Mouse (Mus musculus): ENCODE results near the gene Slc25a30.
"Not testable (repeated sequence)": the region's sequence is repeated elsewhere in the genome, so short reads cannot be mapped to it uniquely, and the experiment has no call there.

Slc25a30 gene

DNA sequence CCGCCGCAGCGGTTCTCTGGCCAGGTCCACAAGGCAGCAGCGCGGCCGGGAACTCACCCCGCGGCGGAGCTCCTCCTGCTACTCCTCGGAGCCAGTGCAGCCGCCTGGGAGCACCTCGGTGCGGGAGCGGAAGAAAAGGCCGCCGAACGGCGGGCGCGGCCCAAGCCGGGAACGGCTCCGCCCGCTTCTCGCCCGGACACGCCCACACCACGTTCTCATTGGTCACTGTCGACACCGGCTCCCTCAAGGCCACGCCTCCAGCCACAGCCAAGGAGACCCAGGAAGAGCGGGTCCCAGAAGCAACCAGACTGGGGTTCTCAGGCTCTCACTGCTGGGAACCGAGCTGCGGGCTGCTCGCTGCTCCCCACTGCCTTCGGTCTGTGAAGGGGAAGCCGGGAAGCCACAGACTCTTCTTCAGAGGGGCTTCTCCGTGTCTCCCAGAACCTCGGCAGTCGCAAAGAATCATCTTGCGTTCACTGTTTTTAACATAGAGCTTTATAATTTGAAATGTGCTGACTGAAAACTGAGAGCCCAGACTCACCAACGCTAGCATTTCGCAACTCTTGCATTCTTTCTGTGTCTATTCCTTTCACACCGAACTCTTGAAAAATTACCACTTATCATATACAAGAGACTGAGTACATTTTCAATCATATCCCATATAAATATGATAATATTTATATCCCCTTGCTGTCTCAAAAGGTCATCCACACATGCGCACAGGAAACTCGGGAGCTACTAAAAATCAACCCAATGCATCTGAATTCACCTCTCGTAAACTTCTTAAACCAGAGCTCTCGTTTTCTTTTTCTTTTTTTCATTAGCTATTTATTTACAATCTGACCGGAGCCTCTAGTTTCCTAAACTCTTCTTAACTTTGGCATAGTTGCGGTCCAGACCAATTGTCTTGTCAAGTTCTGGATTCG is at the start of gene Slc25a30:
Gene Slc25a30 (minus strand): TSS at position 170 of the 926 bp plus-strand sequence.
- in situ Hi-C loops (cut with MboI; ENCODE audit: low pct_unique_long_range_greater_than_20kb in 1 of 2, low sequenced_read_pairs in 2 of 2, unreplicated experiment in 1 of 2): no loop called here

GRCm38 (mm10) chr14:75836579-75836978 is 49.7 kb upstream of the Slc25a30 start:
- in situ Hi-C loops (cut with MboI; ENCODE audit: low pct_unique_long_range_greater_than_20kb in 1 of 2, low sequenced_read_pairs in 2 of 2, unreplicated experiment in 1 of 2): no loop called here

DNA sequence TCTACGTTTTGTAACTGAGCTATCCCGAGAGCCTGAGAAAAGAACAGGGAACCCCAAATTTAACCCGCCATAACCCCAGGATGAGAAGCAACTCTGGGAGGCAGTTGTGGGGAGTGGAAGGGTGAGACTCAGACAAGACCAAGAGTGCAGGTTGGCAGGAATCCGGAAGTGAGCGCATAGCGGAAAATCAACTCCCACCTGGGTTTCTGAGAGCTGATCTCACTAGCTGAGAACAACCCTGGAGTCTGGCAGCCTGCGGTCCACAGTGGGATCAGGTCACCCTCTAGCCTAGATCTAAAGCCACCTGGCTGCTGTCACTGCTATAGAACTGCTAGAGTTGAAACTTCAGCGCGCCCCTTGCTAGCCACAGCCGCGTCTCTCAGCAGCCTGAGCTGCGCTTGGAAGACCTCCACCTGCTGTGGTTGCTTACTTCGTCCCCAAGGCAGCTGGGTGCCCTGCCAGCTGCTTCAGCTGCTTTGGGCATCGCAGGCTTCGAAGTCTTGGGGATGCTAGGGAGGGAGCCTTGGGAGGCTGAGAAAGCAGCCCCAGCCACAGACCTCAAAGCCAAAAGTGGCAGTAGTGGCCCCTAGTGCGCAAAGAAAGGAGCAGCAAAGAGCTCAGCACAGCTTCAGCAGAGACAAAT is 48.0 kb upstream of the Slc25a30 start:
- in situ Hi-C loops (cut with MboI; ENCODE audit: low pct_unique_long_range_greater_than_20kb in 1 of 2, low sequenced_read_pairs in 2 of 2, unreplicated experiment in 1 of 2): no loop called here

GRCm38 (mm10) chr14:75834251-75834738 is 47.5 kb upstream of the Slc25a30 start:
- in situ Hi-C loops (cut with MboI; ENCODE audit: low pct_unique_long_range_greater_than_20kb in 1 of 2, low sequenced_read_pairs in 2 of 2, unreplicated experiment in 1 of 2): no loop called here

DNA sequence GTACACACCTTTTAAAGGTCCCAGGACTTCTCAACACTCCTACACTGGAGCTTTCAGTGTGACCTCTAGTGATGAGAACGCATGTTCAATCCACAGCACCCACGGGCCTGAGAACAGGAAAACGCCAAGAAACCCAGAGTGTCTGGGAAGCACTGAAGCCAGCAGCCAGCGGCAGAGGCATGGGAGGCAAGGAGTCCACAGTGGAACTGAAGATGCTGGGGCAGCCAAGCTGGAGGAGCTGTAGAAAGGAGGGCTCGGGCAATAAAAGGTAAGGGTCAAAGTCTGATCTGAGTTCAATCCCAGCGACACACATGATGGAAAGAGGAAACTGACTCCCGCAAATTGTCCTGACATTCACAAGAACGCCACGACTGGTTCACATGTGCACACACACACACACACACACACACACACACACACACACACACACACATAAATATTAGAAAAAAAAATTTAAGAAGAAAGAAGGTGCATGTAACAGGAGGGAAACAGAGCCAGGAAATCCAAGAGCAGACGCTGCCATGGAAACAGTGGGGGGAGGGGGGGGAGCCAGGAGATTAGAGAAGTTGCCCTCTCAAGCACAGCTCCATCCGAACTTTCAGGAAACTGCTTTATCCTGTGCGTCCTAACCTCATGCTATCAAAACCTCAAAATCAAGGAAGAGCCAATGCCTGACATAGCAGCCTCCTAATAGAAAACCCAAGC is 46.9 kb upstream of the Slc25a30 start:
- in situ Hi-C loops (cut with MboI; ENCODE audit: low pct_unique_long_range_greater_than_20kb in 1 of 2, low sequenced_read_pairs in 2 of 2, unreplicated experiment in 1 of 2): no loop called here

GRCm38 (mm10) chr14:75832982-75833381 is 46.1 kb upstream of the Slc25a30 start:
- in situ Hi-C loops (cut with MboI; ENCODE audit: low pct_unique_long_range_greater_than_20kb in 1 of 2, low sequenced_read_pairs in 2 of 2, unreplicated experiment in 1 of 2): no loop called here

GRCm38 (mm10) chr14:75832031-75832430 is 45.2 kb upstream of the Slc25a30 start:
- in situ Hi-C loops (cut with MboI; ENCODE audit: low pct_unique_long_range_greater_than_20kb in 1 of 2, low sequenced_read_pairs in 2 of 2, unreplicated experiment in 1 of 2): no loop called here

- in situ Hi-C loops (cut with MboI; ENCODE audit: low pct_unique_long_range_greater_than_20kb in 1 of 2, low sequenced_read_pairs in 2 of 2, unreplicated experiment in 1 of 2): not testable (repeated sequence)
Observed at GRCm38 (mm10) chr14:75829817-75830216, 43.0 kb upstream of the Slc25a30 start.

DNA sequence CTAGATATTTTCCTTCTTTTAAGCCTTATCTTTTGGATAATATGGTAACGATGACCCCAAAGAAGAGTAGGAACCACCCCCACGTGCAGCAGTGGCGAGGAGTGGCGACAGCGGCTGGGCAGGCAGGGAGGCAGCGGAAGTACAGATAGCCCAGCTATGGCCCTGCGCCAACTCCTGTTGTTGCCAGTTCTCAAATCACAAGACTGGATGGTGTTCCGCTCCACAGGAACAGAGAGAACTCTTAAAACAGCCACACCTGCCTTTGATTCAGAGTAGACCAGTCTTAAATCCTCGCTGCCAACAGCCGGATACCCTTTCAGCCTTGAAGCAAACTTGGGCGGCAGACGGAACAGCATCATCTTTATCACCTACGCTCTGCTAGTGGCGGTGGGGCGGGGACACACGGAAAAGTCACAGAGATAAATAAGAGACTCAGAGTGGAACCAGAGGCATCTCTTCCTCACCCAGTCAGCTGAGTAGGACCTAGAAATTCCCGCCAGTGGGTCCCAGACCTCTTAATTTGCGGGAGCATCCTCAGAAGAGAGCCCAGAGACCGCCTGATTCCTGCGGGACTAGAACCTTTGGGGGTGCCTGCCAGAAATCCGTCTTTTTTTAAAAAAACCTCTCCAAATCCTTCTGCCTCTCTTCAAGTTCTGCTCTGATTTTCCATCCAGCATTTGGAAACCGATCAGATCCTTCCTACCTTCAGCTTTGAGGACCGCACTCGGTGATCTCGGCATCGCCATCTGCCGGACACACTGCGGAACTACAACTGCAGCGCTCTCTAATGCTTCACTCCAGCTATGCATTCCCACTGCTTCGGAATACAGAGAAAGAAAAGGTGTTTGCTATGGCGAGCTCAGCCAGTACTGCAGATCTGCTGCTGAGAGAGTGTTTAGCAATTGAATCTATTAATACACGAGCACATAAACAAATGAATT is 42.3 kb upstream of the Slc25a30 start:
- in situ Hi-C loops (cut with MboI; ENCODE audit: low pct_unique_long_range_greater_than_20kb in 1 of 2, low sequenced_read_pairs in 2 of 2, unreplicated experiment in 1 of 2): no loop called here

DNA sequence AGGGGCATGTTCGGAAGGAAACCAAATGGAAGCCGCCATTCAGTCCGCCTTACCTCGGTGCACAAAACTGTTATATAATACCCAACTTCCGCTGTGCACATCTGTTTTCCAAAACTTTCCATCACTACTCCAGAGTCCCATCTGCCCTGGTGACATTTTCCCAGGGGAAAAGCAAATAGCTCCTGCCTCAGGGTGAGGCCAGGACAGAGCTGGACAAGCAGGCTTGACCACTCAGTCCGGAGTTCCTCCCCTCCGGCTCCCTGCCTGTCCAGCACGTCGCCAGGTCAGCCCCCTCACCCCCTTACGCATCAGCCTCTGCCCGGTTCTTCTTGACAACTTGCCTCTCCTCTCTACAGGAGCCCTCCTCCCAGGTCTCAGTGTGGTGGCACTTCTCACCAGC is 41.4 kb upstream of the Slc25a30 start:
- in situ Hi-C loops (cut with MboI; ENCODE audit: low pct_unique_long_range_greater_than_20kb in 1 of 2, low sequenced_read_pairs in 2 of 2, unreplicated experiment in 1 of 2): no loop called here

- in situ Hi-C loops (cut with MboI; ENCODE audit: low pct_unique_long_range_greater_than_20kb in 1 of 2, low sequenced_read_pairs in 2 of 2, unreplicated experiment in 1 of 2): no loop called here
Observed at GRCm38 (mm10) chr14:75826851-75827410, 40.1 kb upstream of the Slc25a30 start.

DNA sequence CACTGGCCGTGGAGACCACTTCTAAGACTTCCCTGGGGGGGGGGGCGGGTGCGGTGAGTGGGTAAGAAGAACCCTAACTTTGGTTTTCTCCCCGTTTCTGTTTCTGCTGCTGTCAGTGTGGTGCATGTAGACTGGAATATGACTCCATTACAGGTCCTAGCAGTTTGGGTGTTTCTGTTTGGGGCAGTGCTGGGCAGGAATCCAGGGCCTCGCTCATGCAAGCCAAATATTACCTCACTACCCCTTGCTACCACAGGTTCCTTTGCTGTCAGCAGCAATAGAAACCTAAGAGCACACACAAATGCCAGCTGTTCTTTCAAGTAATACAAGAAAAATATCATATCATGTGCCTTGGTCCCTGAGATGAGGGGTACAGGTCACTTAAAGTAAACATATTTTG is 33.2 kb upstream of the Slc25a30 start:
- in situ Hi-C loops (cut with MboI; ENCODE audit: low pct_unique_long_range_greater_than_20kb in 1 of 2, low sequenced_read_pairs in 2 of 2, unreplicated experiment in 1 of 2): no loop called here

DNA sequence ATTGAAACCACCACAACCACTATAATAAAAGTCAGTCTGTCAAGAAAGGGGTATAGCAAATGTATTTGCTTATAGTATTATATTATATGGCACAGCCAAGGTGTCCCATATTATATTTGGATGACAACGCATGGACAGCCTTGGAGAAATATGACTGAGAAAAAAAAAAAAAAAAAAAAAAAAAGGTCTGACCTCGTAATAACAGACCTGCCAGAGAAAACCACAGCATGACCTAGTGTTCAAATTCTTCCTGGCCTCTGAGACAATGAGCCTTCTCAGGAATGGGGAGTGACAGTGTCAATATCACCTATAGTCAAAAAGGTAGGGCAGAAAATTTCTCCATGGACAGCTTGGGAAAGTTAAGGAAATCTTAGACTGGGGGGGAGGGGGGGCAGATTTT is 32.5 kb upstream of the Slc25a30 start:
- in situ Hi-C loops (cut with MboI; ENCODE audit: low pct_unique_long_range_greater_than_20kb in 1 of 2, low sequenced_read_pairs in 2 of 2, unreplicated experiment in 1 of 2): no loop called here

GRCm38 (mm10) chr14:75818528-75818927 is 31.7 kb upstream of the Slc25a30 start:
- in situ Hi-C loops (cut with MboI; ENCODE audit: low pct_unique_long_range_greater_than_20kb in 1 of 2, low sequenced_read_pairs in 2 of 2, unreplicated experiment in 1 of 2): no loop called here

DNA sequence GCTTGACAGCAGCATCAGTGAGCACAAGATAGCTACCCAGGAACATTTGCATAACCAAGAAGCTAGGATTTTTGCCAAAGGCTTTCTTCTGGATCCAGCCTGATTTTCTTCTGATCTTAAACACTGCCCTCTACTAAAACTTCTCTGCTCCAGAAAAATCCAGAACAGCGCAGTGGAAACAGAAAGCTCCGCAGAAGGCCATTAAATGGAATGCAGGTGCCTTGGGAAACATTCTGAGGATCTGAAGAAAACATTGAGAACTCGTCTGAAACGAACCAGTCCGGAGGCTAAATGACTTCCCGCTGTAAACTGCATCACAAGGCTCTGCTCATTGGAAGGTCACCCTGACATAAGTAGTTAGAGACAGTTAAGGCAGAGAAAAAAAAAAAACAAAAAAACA is 23.1 kb upstream of the Slc25a30 start:
- in situ Hi-C loops (cut with MboI; ENCODE audit: low pct_unique_long_range_greater_than_20kb in 1 of 2, low sequenced_read_pairs in 2 of 2, unreplicated experiment in 1 of 2): no loop called here

GRCm38 (mm10) chr14:75807800-75808199 is 21.0 kb upstream of the Slc25a30 start:
- in situ Hi-C loops (cut with MboI; ENCODE audit: low pct_unique_long_range_greater_than_20kb in 1 of 2, low sequenced_read_pairs in 2 of 2, unreplicated experiment in 1 of 2): no loop called here

- in situ Hi-C loops (cut with MboI; ENCODE audit: low pct_unique_long_range_greater_than_20kb in 1 of 2, low sequenced_read_pairs in 2 of 2, unreplicated experiment in 1 of 2): no loop called here
Observed at GRCm38 (mm10) chr14:75797769-75798386, 11.0 kb upstream of the Slc25a30 start.
